Mouse (Mus musculus) lung, embryonic 15.5 days (tissue): Measurements from ENCODE around the gene Rnf167. TPM values are rescaled to one million over a fixed set of nuclear protein-coding genes. Genes with fewer than 3 reads are reported as not detected.

Experiments
- ATAC-seq: fragments of 200-750 bp; cut with Nextera tagmentation; 2 replicates; pipeline ENCODE4 v1.8.0; 2017; ENCODE audit warnings: moderate number of reproducible peaks, borderline replicate concordance; ENCODE audit not compliant: low FRiP score, low TSS enrichment; ENCODE audit errors: extremely low read depth
- H3K27ac ChIP-seq: fragments of 300-500 bp; sonication (generic); 2 replicates; pipeline ENCODE4 v1.5.1; 2015; ENCODE audit warnings: moderate library complexity, mild to moderate bottlenecking, inconsistent platforms
- H3K27me3 ChIP-seq: fragments of 300-500 bp; sonication (generic); 2 replicates; pipeline ENCODE4 v1.6.1; 2015; ENCODE audit warnings: inconsistent platforms
- H3K36me3 ChIP-seq: fragments of 300-500 bp; sonication (generic); 2 replicates; pipeline ENCODE4 v1.6.1; 2015; ENCODE audit warnings: inconsistent platforms
- H3K4me1 ChIP-seq: fragments of 300-500 bp; sonication (generic); 2 replicates; pipeline ENCODE4 v1.6.1; 2015; ENCODE audit warnings: inconsistent platforms
- H3K4me2 ChIP-seq: fragments of 300-500 bp; sonication (generic); 2 replicates; pipeline ENCODE4 v1.6.1; 2015; ENCODE audit warnings: inconsistent platforms, mild to moderate bottlenecking, moderate library complexity
- H3K4me3 ChIP-seq: fragments of 300-500 bp; sonication (generic); 2 replicates; pipeline ENCODE4 v1.5.1; 2015; ENCODE audit warnings: mild to moderate bottlenecking, inconsistent platforms
- H3K9ac ChIP-seq: fragments of 300-500 bp; sonication (generic); 2 replicates; pipeline ENCODE4 v1.6.1; 2015; ENCODE audit warnings: inconsistent platforms
- H3K9me3 ChIP-seq: fragments of 300-500 bp; sonication (generic); 2 replicates; pipeline ENCODE4 v1.6.1; 2016; ENCODE audit warnings: inconsistent platforms
- WGBS: fragments of 180-500 bp; shearing (Covaris S2); methylation state at CpG from one replicate; pipeline ENCODE4 v1.1.7; 2015; 5-methylcytosine and 5-hydroxymethylcytosine counted together
- polyA plus RNA-seq: library from polyadenylated mRNA; unstranded; fragments of >200 nt; fragmentation: Nextera tagmentation; extraction: Ambion mirVana; gene quantifications from 2 replicates; pipeline ENCODE4 v1.2.1, GENCODE M21; 2015

Rnf167 gene
- polyA plus RNA-seq, 1 experiment from 2014 or later: 119 TPM

DNA sequence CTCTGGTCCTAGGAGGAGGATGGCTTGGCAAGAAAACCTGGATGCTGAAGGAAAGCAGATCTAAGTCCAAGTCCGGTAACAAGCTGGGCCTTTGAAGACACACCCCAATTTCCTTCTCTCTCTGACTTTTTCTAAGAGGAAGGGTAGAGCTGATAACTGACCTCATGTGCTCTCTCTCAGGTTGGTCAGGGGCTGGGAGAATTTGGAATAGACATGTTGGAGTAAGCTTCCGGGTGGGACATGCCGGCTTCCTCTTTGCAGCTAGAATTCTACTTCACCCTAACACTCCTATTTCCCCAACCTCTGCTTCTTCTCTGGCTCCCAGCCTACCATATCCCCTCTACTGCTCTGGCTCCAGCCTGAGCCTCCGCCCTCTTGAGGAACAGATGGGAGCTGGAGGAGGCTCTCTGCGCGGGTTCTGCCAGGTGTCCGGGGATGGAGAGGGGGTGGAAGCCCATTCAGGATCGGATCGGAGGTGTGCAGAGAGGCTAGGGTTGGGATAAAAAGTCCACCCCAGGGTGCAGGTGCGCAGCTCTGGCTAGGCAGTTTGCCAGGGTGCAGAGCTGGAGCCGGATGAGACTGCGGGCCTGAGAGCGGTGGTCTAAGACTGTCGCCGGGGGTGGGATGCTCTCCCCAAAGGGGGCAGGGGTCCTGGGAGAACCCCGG is 40.0 kb downstream of the Rnf167 start:
- H3K27ac ChIP-seq: peak overlapping the region; percentile 86
- no peaks in the 10 kb centered on the region for H3K9me3 ChIP-seq
- H3K4me3 ChIP-seq: peak overlapping the region; percentile 80
- peak overlapping the region; percentile 91 for H3K4me2 ChIP-seq
- 2% methylated on average over 16 of the region's 16 CpGs for WGBS
- peaks cover 30% of the 10 kb centered on the region for H3K4me1 ChIP-seq
- ATAC-seq: peak; percentile 58
- peaks cover 30% of the 10 kb centered on the region for H3K36me3 ChIP-seq
- peak overlapping the region; percentile 80 for H3K9ac ChIP-seq
- no peaks in the 10 kb centered on the region for H3K27me3 ChIP-seq

- Histone ChIP-seq H3K27ac (peak within 1 kb of the TSS; percentile 86), H3K4me1 (peaks cover 23% of the 10 kb centered on the region), H3K9ac (peak within 1 kb of the TSS; percentile 80), H3K4me2 (peak within 1 kb of the TSS; percentile 91), H3K9me3 (no peaks in the 10 kb centered on the region), H3K4me3 (peak within 1 kb of the TSS; percentile 80), H3K36me3 (peaks cover 27% of the 10 kb centered on the region), H3K27me3 (no peaks in the 10 kb centered on the region)
- peak; percentile 92 for ATAC-seq
- WGBS: under 1% methylated on average over 42 of the region's 55 CpGs
These were observed 40.7 kb downstream of the Rnf167 start, which contains the start of gene Camta2 for GRCm38 (mm10) chr11:70687601-70688199. Gene Camta2, minus strand, starts transcription at chr11:70688105.

DNA sequence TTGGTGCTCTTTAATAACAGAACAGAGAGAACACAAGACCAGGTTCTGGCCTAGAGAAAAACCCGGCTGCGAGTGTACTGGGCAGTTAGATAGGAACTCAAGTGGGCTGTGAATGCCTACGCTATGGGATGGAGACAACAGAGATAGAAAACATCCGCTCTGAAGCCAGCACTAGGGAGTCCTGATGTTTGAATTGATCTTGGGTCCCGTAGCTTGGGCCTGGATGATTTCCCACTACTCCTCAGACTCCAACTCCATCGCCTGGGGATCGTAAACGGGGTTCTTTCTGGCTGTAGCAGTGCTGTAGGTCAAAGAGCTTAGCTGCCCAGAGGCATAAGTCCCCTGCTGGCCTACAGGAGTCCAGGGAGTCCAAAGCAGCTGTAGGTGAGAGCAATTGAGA is 41.3 kb downstream of the Rnf167 start:
- Histone ChIP-seq H3K4me1 (peaks cover 22% of the 10 kb centered on the region), H3K27ac (peak overlapping the region; percentile 86), H3K4me3 (peak overlapping the region; percentile 80), H3K9me3 (no peaks in the 10 kb centered on the region), H3K4me2 (peak overlapping the region; percentile 91), H3K27me3 (no peaks in the 10 kb centered on the region), H3K9ac (peak overlapping the region; percentile 80), H3K36me3 (peaks cover 22% of the 10 kb centered on the region)
- WGBS: 12% methylated on average over 8 of the region's 8 CpGs
- no peak for ATAC-seq

- Histone ChIP-seq H3K27ac (no peak overlapping the region), H3K4me2 (no peak overlapping the region), H3K9me3 (no peaks in the 10 kb centered on the region), H3K27me3 (no peaks in the 10 kb centered on the region), H3K4me1 (peaks cover 22% of the 10 kb centered on the region), H3K9ac (no peak overlapping the region), H3K36me3 (peaks cover 10% of the 10 kb centered on the region), H3K4me3 (no peak overlapping the region)
- ATAC-seq: no peak
- 45% methylated on average over 4 of the region's 4 CpGs for WGBS
These were observed 42.5 kb downstream of the Rnf167 start for GRCm38 (mm10) chr11:70689578-70689977.

GRCm38 (mm10) chr11:70693504-70693903 is 46.5 kb downstream of the Rnf167 start:
- 62% methylated on average over 3 of the region's 3 CpGs for WGBS

GRCm38 (mm10) chr11:70697376-70697775 is 50.3 kb downstream of the Rnf167 start:
- no peak overlapping the region for H3K27ac ChIP-seq
- peaks cover 19% of the 10 kb centered on the region for H3K4me1 ChIP-seq
- no peak overlapping the region for H3K4me3 ChIP-seq
- ATAC-seq: no peak
- 69% methylated on average over 3 of the region's 3 CpGs for WGBS
- no peak overlapping the region for H3K4me2 ChIP-seq
- H3K9ac ChIP-seq: no peak overlapping the region
- H3K27me3 ChIP-seq: no peaks in the 10 kb centered on the region
- no peaks in the 10 kb centered on the region for H3K9me3 ChIP-seq
- H3K36me3 ChIP-seq: no peaks in the 10 kb centered on the region

More at GRCm38 (mm10) chr11:70693504-70693903, 46.5 kb downstream of the Rnf167 start:
- H3K9me3 ChIP-seq: no peaks in the 10 kb centered on the region
- H3K9ac ChIP-seq: no peak overlapping the region
- H3K36me3 ChIP-seq: no peaks in the 10 kb centered on the region
- no peak overlapping the region for H3K4me2 ChIP-seq
- ATAC-seq: no peak
- H3K27me3 ChIP-seq: no peaks in the 10 kb centered on the region
- no peak overlapping the region for H3K4me3 ChIP-seq
- H3K4me1 ChIP-seq: peaks cover 6% of the 10 kb centered on the region
- H3K27ac ChIP-seq: no peak overlapping the region

- Histone ChIP-seq H3K27ac (no peak overlapping the region), H3K9me3 (no peaks in the 10 kb centered on the region), H3K4me3 (no peak overlapping the region; the same call in 1 of the 2 replicates), H3K9ac (no peak overlapping the region), H3K4me2 (no peak overlapping the region), H3K27me3 (no peaks in the 10 kb centered on the region), H3K36me3 (peaks cover 7% of the 10 kb centered on the region), H3K4me1 (peaks cover 24% of the 10 kb centered on the region)
- no peak for ATAC-seq
- 79% methylated on average over 2 of the region's 2 CpGs for WGBS
These were observed 52.0 kb downstream of the Rnf167 start for GRCm38 (mm10) chr11:70699051-70699450.

- ATAC-seq: peak; percentile 95
- Histone ChIP-seq H3K4me1 (peaks cover 24% of the 10 kb centered on the region), H3K4me3 (peak within 1 kb of the TSS; percentile 99), H3K36me3 (peaks cover 15% of the 10 kb centered on the region), H3K27me3 (no peaks in the 10 kb centered on the region), H3K4me2 (peak within 1 kb of the TSS; percentile 89), H3K27ac (peak within 1 kb of the TSS; percentile 98), H3K9ac (peak within 1 kb of the TSS; percentile 94), H3K9me3 (no peaks in the 10 kb centered on the region)
- 1% methylated on average over 69 of the region's 69 CpGs for WGBS
These were observed 52.9 kb downstream of the Rnf167 start, which contains the start of the genes Inca1 and Kif1c for GRCm38 (mm10) chr11:70699722-70700556. Gene Inca1, minus strand, starts transcription at chr11:70700155. Gene Kif1c, plus strand, starts transcription at chr11:70700548.

DNA sequence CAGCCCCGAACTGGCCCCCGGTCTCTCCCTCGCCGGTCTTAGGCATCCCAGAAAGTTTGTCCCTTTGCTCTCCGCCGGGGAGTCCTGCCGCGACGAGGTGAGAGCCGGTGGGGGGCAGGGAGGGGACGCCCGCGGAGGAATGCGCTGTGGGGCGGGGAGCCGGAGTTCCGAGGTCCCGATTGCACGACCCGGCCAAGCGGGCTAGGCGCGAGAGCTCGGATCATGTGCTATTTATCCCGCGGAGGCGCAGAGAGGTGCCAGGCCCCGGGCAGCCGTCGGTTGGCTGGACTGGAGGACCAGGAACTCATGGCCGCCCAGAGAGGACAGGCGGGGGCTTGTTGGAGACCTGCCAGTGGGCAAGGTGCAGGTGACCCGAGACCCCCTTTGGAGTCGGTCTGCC is 53.6 kb downstream of the Rnf167 start:
- Histone ChIP-seq H3K9ac (peak overlapping the region; percentile 94), H3K36me3 (peaks cover 22% of the 10 kb centered on the region), H3K4me3 (peak overlapping the region; percentile 99), H3K9me3 (no peaks in the 10 kb centered on the region), H3K27me3 (no peaks in the 10 kb centered on the region), H3K4me2 (peak overlapping the region; percentile 89), H3K27ac (peak overlapping the region; percentile 98), H3K4me1 (peaks cover 24% of the 10 kb centered on the region)
- WGBS: under 1% methylated on average over 31 of the region's 34 CpGs
- peak; percentile 33 for ATAC-seq
